Mouse (Mus musculus): ENCODE measurements at regions not wholly inside any gene's neighbourhood (a gene's known extent, or its start where the extent isn't known, plus 50 kb on each side); places are given as distances from the start of the nearest gene placed in this dataset.

DNA sequence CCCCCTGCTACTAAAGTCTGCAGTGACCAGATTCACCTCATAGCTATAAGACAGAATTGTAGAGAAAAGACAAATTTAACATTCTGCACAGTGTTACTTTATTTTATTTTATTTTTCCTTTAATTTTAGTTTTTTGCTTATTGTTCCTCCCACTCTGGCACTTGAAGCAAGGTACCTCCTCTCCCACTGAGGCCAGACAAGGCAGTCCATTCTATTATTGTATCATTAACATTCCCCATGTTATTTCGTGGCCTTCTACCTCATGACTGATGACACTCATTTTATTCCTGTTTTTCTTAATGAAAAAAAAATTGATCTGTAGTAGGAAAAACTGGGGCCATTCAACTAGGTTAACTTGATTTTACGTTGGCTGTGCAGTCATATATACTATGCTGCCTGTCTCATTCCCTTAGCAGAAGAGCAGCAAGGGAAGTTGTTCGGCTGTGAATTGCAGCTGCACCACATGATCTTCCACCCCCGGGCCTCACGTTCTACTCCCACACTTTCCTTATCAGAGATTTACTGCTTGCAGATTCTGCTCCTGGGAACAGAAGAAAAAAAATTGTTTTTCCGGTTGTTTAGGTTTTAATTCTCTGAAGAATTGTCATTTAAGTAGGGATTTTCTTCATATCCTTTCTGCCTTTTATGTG is 76.1 kb upstream of the Gnai1 start:
- H3K27me3 ChIP-seq (ENCODE audit: control insufficient read depth, insufficient read depth, low read length), result no peaks in the 10 kb centered on the region
- no peak overlapping the region for H3K4me3 ChIP-seq (ENCODE audit: low read depth, low read length)
- 33% methylated on average over 6 of the region's 6 CpGs for WGBS
- no peaks in the 10 kb centered on the region for H3K36me3 ChIP-seq (ENCODE audit: control insufficient read depth, insufficient read depth, low read length)
- H3K9ac ChIP-seq (replicated peaks; ENCODE audit: low read depth, low read length), result no peak overlapping the region
- H3K4me1 ChIP-seq (ENCODE audit: control insufficient read depth, insufficient read depth, low read length), result no peaks in the 10 kb centered on the region
- no peak overlapping the region for H3K4me2 ChIP-seq (replicated peaks; ENCODE audit: low read depth, low read length)
- H3K9me3 ChIP-seq (ENCODE audit: control insufficient read depth, low read depth, low read length), result no peaks in the 10 kb centered on the region
- H3K27ac ChIP-seq (ENCODE audit: low read length), result no peak overlapping the region
- ATAC-seq (ENCODE audit: insufficient number of reproducible peaks, insufficient read depth, low FRiP score, low read depth), result no peak

DNA sequence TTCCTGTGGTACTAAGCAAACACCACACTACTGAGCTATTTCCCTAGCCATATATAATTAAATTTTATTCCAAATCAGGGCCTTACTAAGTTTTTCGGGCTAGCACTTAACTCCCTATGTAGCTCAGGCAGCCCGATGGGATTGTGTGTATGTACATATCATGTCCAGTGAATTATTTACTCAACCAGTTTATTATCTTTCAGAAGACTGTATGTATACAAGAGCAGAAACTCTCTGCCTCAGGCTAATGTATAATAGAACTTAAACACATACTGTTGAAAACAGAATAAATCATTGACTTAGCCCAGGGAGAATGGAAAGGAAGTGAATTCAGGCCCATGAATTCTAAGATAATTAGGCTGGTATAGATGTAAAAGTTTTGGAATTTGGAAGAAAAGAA is 74.1 kb upstream of the Gnai1 start:
- no peaks in the 10 kb centered on the region for H3K36me3 ChIP-seq (ENCODE audit: control insufficient read depth, insufficient read depth, low read length)
- H3K27me3 ChIP-seq (ENCODE audit: control insufficient read depth, insufficient read depth, low read length), result no peaks in the 10 kb centered on the region
- 43% methylated on average over 2 of the region's 2 CpGs for WGBS
- H3K9ac ChIP-seq (replicated peaks; ENCODE audit: low read depth, low read length), result no peak overlapping the region
- H3K9me3 ChIP-seq (ENCODE audit: control insufficient read depth, low read depth, low read length), result no peaks in the 10 kb centered on the region
- no peak overlapping the region for H3K4me2 ChIP-seq (replicated peaks; ENCODE audit: low read depth, low read length)
- no peak for ATAC-seq (ENCODE audit: insufficient number of reproducible peaks, insufficient read depth, low FRiP score, low read depth)
- no peak overlapping the region for H3K4me3 ChIP-seq (ENCODE audit: low read depth, low read length)
- no peaks in the 10 kb centered on the region for H3K4me1 ChIP-seq (ENCODE audit: control insufficient read depth, insufficient read depth, low read length)
- no peak overlapping the region for H3K27ac ChIP-seq (ENCODE audit: low read length)

DNA sequence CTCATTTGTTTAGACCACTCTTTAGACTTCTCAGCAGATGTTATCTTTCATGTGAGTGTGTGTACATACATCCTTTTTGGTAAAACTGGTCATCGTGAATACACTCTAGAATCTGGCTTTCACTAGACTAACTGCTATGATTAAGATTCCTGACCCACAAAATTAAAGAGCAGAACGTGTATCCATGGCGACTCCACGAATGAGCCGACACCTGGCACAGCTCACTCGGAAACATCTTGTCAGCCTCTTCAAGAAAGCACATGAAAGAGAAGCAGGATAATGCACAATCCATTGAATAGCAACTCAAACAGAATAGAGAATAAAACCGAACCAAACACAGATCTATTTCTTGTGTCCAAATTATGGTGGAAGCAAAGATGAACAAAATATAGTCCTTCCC is 73.1 kb upstream of the Gnai1 start:
- Histone ChIP-seq H3K4me3 (ENCODE audit: low read depth, low read length) (no peak overlapping the region), H3K36me3 (ENCODE audit: control insufficient read depth, insufficient read depth, low read length) (no peaks in the 10 kb centered on the region), H3K27me3 (ENCODE audit: control insufficient read depth, insufficient read depth, low read length) (no peaks in the 10 kb centered on the region), H3K4me1 (ENCODE audit: control insufficient read depth, insufficient read depth, low read length) (no peaks in the 10 kb centered on the region), H3K9ac (replicated peaks; ENCODE audit: low read depth, low read length) (no peak overlapping the region), H3K27ac (ENCODE audit: low read length) (no peak overlapping the region), H3K4me2 (replicated peaks; ENCODE audit: low read depth, low read length) (no peak overlapping the region), H3K9me3 (ENCODE audit: control insufficient read depth, low read depth, low read length) (no peaks in the 10 kb centered on the region)
- no peak for ATAC-seq (ENCODE audit: insufficient number of reproducible peaks, insufficient read depth, low FRiP score, low read depth)
- WGBS, result 37% methylated on average over 7 of the region's 7 CpGs

DNA sequence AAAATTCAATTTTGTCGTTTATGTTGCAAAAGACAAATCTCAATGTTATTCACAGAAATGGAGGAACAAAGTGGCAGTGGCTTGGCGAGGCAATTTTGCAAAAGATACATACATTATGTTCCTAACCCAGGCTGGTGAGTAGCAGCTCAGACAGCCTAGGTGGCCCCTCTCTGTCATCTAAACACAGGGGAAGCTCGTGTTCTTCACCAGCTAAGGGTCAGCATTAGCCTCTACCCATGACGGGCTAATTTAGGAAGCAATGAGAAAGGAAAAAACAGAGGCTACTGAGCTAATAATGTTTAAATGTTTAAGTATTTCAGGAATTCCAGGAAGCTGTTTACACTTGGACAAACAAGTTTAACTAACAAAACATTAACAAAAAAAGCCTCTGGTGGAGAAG is 64.9 kb upstream of the Gnai1 start:
- no peak overlapping the region for H3K27ac ChIP-seq (ENCODE audit: low read length)
- 41% methylated on average over 4 of the region's 4 CpGs for WGBS
- H3K9ac ChIP-seq (replicated peaks; ENCODE audit: low read depth, low read length), result no peak overlapping the region
- H3K4me3 ChIP-seq (ENCODE audit: low read depth, low read length), result no peak overlapping the region
- ATAC-seq (ENCODE audit: insufficient number of reproducible peaks, insufficient read depth, low FRiP score, low read depth), result no peak
- no peak overlapping the region for H3K4me2 ChIP-seq (replicated peaks; ENCODE audit: low read depth, low read length)
- H3K27me3 ChIP-seq (ENCODE audit: control insufficient read depth, insufficient read depth, low read length), result no peaks in the 10 kb centered on the region
- H3K9me3 ChIP-seq (ENCODE audit: control insufficient read depth, low read depth, low read length), result no peaks in the 10 kb centered on the region
- H3K36me3 ChIP-seq (ENCODE audit: control insufficient read depth, insufficient read depth, low read length), result no peaks in the 10 kb centered on the region
- H3K4me1 ChIP-seq (ENCODE audit: control insufficient read depth, insufficient read depth, low read length), result no peaks in the 10 kb centered on the region

DNA sequence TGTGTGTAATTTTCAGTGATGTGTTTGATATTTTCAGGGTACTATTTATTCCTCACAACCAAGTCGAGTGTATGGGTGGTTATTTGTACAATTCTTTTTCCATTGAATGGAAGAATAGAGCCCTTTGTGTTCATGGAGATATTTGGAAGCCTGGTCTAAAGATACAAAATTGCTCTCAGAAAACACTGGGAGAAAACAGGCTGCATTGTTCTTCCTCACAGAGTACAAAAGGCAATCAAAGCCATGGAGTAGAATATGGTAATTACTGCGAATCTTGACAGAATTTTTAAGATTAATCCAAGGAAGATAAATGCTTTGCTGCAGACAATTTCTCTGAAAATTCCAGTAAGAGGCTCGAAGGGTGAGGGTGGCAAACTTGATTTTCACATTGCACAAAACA is 54.7 kb upstream of the Gnai1 start:
- H3K36me3 ChIP-seq (ENCODE audit: control insufficient read depth, insufficient read depth, low read length), result no peaks in the 10 kb centered on the region
- H3K4me1 ChIP-seq (ENCODE audit: control insufficient read depth, insufficient read depth, low read length), result no peaks in the 10 kb centered on the region
- no peak overlapping the region for H3K27ac ChIP-seq (ENCODE audit: low read length)
- no peak for ATAC-seq (ENCODE audit: insufficient number of reproducible peaks, insufficient read depth, low FRiP score, low read depth)
- no peaks in the 10 kb centered on the region for H3K9me3 ChIP-seq (ENCODE audit: control insufficient read depth, low read depth, low read length)
- no peak overlapping the region for H3K4me3 ChIP-seq (ENCODE audit: low read depth, low read length)
- H3K9ac ChIP-seq (replicated peaks; ENCODE audit: low read depth, low read length), result no peak overlapping the region
- H3K27me3 ChIP-seq (ENCODE audit: control insufficient read depth, insufficient read depth, low read length), result no peaks in the 10 kb centered on the region
- H3K4me2 ChIP-seq (replicated peaks; ENCODE audit: low read depth, low read length), result no peak overlapping the region
- 47% methylated on average over 3 of the region's 3 CpGs for WGBS

All from stomach, embryonic 14.5 days (tissue).